Mouse (Mus musculus): Measurements from ENCODE around the gene Hsd17b13. TPM values are rescaled to one million over a fixed set of nuclear protein-coding genes. Genes with fewer than 3 reads are reported as not detected.
"Not testable (repeated sequence)": the region's sequence is repeated elsewhere in the genome, so short reads cannot be mapped to it uniquely, and the experiment has no call there.

Gene Hsd17b13
- total RNA-seq (2021): not detected

- DNase-seq: no peak
- intact Hi-C loops (cut with DNase I): no loop called here
Measured at GRCm38 (mm10) chr5:103977297-103977696, at the start of gene Hsd17b13. Gene Hsd17b13, minus strand, starts transcription at chr5:103977410.

DNA sequence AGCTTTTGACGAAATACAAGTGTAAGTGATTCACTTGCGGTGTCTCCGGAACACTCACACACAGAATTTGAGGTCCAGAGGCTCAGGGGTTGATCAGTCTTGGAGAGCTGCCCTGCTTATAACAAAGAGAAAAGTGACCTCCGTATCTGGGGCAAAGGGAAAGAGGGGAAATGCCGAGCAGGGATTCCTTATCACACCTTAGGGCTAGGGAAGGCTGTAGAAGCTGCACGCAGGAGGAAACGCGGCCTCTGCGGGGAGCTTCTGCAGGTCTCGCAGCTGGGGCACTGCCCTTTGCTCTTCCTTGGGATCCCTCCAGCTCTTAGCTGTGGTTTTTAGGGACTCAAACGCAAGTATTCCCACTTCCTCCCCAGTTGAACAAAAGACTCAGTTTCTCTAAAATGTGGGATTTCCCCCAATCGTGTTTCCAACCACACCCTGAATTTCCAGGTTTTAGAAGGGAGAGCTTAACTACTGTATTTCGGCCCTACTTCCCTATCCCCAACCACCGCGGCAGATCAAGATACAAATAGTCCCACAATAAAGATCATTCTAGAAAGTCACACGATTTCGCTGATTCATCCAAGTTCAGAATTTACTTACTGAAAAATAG, 48.1 kb upstream of the Hsd17b13 start:
- peak; percentile 29 to 30 for DNase-seq
- intact Hi-C loops (cut with DNase I): no loop called here

GRCm38 (mm10) chr5:104024762-104025161, 47.6 kb upstream of the Hsd17b13 start:
- no peak for DNase-seq
- intact Hi-C loops (cut with DNase I): no loop called here

- DNase-seq; intact Hi-C loops (cut with DNase I): not testable (repeated sequence)
Measured at GRCm38 (mm10) chr5:104024193-104024592, 47.0 kb upstream of the Hsd17b13 start.

DNA sequence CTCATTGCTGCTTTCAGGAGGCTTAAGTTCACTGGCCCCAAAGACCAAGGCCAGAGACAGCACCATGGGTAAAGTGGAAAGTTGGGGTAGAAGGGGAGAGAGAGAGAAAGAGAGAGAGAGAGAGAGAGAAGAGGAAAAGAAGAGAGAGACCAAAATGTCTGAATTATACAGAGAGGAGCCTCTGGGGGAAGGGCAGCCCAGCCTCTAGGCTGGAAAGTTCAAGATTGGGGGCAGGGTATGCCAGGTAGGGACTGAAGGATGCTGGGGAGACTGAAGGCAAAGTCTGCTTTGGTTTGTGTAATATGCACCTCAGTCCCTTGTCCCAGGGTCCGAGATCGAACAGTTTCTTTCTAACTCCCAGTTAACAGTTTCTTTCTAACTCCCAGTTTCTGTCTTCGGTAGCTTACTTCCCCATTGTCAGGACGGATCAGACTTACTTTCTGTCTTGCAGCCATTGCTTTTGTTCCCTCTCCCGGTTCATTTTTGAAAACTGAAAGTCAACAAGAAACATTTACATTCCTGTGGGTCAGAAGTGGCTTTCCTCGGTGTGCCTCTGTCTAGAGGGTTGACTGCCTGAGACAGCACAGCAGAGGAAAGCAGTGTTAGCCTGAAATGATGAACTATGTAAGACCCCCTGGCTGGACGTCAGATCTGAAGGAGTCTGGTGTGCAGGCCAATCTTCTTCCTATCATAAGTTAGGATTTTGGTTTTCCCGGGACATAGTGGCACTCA, 46.2 kb upstream of the Hsd17b13 start:
- no peak for DNase-seq
- intact Hi-C loops (cut with DNase I): no loop called here

- intact Hi-C loops (cut with DNase I): no loop called here
- DNase-seq: peak in 1 of 2 experiments; percentile 21
Measured at GRCm38 (mm10) chr5:104022558-104022957, 45.3 kb upstream of the Hsd17b13 start.

GRCm38 (mm10) chr5:104021597-104022378, 44.6 kb upstream of the Hsd17b13 start, which contains the start of gene Hsd17b11:
Gene Hsd17b11, minus strand, starts transcription at chr5:104021919.
- peak; percentile 90 to 92 for DNase-seq
- intact Hi-C loops (cut with DNase I): loop anchor here (2.0 kb wide), 1 partner anchor 25 kb away; the partner anchor contains the start of gene Nudt9

DNA sequence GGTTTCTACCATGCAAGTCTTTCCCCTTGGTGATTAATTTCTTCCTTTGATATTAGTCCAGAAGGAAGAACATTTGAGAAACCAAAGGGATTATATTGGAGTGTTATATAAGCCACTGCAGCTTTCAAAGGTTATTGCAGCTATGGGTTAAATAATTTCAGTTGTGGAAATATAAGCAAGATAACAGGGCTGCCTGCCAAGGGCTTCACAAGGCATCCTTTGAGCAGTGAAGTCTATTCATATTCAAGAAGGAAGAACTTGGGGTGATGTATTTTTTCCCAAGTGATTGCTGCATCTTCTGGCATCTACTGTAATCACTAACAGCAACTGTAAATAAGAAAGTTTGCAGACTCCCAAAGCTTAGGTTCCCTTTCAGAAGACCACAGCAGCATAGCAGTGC, 34.2 kb upstream of the Hsd17b13 start:
- no peak for DNase-seq
- intact Hi-C loops (cut with DNase I): no loop called here

DNA sequence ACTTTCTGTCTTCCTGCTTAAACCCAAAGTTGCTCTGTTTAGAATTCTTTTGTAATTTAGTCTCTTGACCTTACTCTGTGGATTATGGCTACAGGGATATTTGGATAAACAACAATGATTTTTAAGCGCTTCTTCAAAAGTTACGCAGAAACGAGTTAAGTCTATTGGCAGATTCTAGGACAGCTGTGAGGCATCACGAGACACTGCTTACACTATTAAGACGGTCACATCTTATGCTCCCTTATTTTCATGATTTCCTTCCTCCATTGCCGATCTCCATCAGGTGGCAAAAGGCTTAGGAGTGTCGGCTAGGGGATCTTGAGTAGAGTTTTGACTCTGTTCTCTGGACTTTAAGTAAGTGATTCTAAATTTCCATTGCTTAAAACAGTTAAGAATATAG, 33.1 kb upstream of the Hsd17b13 start:
- no peak for DNase-seq
- intact Hi-C loops (cut with DNase I): no loop called here

DNA sequence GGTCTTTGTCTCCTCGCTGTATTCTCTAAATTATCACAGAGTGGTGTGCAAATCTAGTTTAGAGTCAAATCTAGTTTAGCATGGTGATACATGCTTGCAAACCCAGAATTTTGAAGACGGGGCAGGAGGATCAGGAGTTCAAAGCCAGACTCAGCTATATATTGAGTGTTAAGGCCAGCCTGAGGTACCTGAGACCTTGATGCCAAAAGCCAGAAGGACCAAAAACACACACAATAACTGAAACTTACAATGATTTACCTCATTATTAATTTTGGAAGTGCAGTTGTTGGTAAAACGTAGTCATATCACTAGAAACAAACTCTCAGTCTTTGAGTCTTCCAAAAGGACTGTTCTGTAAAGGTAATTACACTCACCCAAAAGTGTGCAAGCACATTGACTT, 32.2 kb upstream of the Hsd17b13 start:
- intact Hi-C loops (cut with DNase I): loop anchor here (10.0 kb wide), 1 partner anchor 445 kb away; the partner anchor contains the start of gene Pkd2
- DNase-seq: no peak

- intact Hi-C loops (cut with DNase I): loop anchor here (10.0 kb wide), 1 partner anchor 447 kb away; the partner anchor contains the start of gene Pkd2
- DNase-seq: no peak
Measured at GRCm38 (mm10) chr5:104007801-104008200, 30.6 kb upstream of the Hsd17b13 start.

- intact Hi-C loops (cut with DNase I): loop anchor here (10.0 kb wide), 1 partner anchor 448 kb away; the partner anchor contains the start of gene Pkd2
- no peak for DNase-seq
Measured at GRCm38 (mm10) chr5:104006811-104007210, 29.6 kb upstream of the Hsd17b13 start.

GRCm38 (mm10) chr5:104003955-104004354, 26.7 kb upstream of the Hsd17b13 start:
- intact Hi-C loops (cut with DNase I): loop anchor here (10.0 kb wide), 1 partner anchor 451 kb away; the partner anchor contains the start of gene Pkd2
- no peak for DNase-seq

- DNase-seq: no peak
- intact Hi-C loops (cut with DNase I): loop anchor here (10.0 kb wide), 1 partner anchor 451 kb away; the partner anchor contains the start of gene Pkd2
Measured at GRCm38 (mm10) chr5:104003256-104003931, 26.2 kb upstream of the Hsd17b13 start.

- intact Hi-C loops (cut with DNase I): loop anchor here (10.0 kb wide), 1 partner anchor 452 kb away; the partner anchor contains the start of gene Pkd2
- no peak for DNase-seq
Measured at GRCm38 (mm10) chr5:104002549-104003255, 25.5 kb upstream of the Hsd17b13 start.

DNA sequence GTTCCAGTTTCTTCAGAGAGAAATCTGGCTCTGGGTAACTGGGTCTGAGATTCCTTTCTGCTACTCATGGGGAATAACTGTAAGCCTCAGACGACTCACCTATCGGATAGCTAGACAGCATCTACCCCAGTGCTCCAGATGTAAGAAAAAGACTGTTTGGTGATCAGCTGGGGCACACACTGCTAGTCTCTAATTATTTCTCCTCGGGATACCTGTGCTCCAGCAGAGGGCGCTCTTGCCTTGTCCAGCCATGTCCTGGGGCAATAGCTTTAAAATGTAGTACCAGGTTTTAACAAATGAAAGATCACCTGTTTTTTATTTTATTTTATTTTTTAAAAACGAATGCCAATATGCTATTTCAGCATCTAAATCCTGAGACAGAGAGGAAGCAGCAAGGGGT, 22.5 kb upstream of the Hsd17b13 start:
- intact Hi-C loops (cut with DNase I): loop anchor here (1.0 to 10.0 kb wide), 5 partner anchors 40 to 455 kb away; partner anchors contain the start of gene Pkd2
- DNase-seq: peak; percentile 87 to 91

DNA sequence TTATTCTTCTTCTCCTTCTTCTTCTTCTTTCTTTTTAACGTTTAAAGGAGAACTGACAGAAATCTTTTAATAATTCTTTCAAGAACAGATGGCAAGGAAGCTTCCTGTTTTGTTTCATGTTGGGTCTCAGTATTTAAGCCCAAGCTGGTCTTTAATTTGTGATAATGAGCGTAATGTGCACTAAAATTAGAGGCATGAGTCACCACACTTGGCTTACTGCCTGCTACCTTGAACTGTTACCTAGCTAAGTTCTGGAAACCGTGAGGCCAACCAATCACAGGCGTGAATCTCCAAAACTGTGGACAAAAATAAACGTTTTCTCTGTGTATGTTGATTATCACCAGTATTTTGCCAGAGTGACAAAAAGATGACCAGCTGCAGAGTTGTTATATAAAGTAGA, 21.5 kb upstream of the Hsd17b13 start:
- peak; percentile 74 to 75 for DNase-seq
- intact Hi-C loops (cut with DNase I): loop anchor here (1.0 to 10.0 kb wide), 4 partner anchors 41 to 340 kb away; no protein-coding TSS in a partner anchor

DNA sequence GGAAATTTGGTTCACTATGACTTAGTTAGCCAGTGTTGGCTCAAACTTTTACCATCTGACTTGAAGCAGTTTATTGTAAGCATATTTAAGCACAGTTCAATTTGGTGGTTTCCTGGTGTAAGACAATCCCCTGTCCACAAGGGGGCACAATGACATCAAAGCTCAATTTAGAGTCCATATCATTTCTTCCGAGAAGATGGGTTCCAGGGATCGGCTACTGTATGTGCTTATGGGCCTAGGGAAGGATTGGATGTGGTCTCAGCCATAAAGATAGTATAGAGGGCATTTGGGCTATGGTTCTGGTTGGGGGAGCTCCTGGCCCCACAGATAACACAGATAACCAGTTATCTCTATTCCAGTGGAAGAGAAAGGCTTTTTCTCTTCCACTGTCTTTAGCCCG, 18.0 kb upstream of the Hsd17b13 start:
- DNase-seq: peak in 1 of 2 experiments; percentile 42
- intact Hi-C loops (cut with DNase I): loop anchor here (10.0 kb wide), 1 partner anchor 220 kb away; no protein-coding TSS in a partner anchor

GRCm38 (mm10) chr5:103994669-103995068, 17.5 kb upstream of the Hsd17b13 start:
- DNase-seq: no peak
- intact Hi-C loops (cut with DNase I): loop anchor here (10.0 kb wide), 1 partner anchor 220 kb away; no protein-coding TSS in a partner anchor

All from heart, postnatal 10 days (tissue).